ENCODE assay signal across 11 mouse cellular contexts in the genomic region with DNA sequence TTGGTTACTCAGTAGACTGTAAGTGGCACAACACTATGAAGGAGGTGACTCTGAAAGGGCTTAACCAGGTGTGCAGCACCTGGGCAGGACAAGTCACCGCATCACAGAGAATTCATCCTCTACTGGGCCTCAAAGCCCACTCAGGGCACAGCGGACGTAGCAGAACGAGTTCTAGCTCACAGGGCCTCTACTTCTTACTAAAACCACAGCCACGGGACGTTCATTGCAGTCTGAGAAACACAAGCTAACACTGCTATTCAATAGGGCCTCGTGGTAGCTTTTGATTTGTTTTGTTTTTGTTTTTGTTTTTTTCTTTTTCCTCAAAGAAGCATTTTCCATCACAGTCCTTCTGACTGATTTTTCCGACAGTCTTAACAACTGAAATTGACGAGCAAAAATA.
"Had no signal": no experiment of that assay in that cellular context is flagged by ENCODE, and none has a peak within 500 bp of the region (broad histone marks: within the 10 kb centered on the region; RNA-seq: fewer than 3 reads in every experiment).

No protein-coding gene starts in this region.

- ATAC-seq: intestine, postnatal 0 days; liver, postnatal 0 days; midbrain, embryonic 15.5 days had no signal

- DNase-seq: kidney, adult 8-10 months; kidney, postnatal 25 days; layer of hippocampus, adult 9-11 months; layer of hippocampus, postnatal 36 days; liver; liver, embryonic 13.5 days; liver, postnatal 0 days; lung, postnatal 14 days; right cerebral cortex, postnatal 25 days had no signal
